Mouse (Mus musculus) liver, embryonic 14.5 days (tissue): Measurements from ENCODE around the gene Scarf2.

Source experiments
- CTCF ChIP-seq: IDR thresholded peaks from 2 replicates; pipeline ENCODE4 v1.5.1; 2016; ENCODE audit warnings: antibody characterized with exemption, low read depth, control low read depth
- EP300 ChIP-seq: IDR thresholded peaks from 2 replicates; pipeline ENCODE4 v1.6.1; 2016; ENCODE audit warnings: antibody characterized with exemption, low read depth

GRCm38 (mm10) chr16:17851860-17852259 is 54.8 kb downstream of the Scarf2 start:
- TF ChIP-seq CTCF (no peak), EP300 (no peak)
